Mouse (Mus musculus) regulatory T cell (primary cell): Measurements from ENCODE around the gene Pomp.

Source experiments
- in situ Hi-C: fragments of 300-600 bp; cut with MboI, MseI; formaldehyde crosslinking; loops from one replicate; pipeline ENCODE4 v1.15.1; 2025; ENCODE audit warnings: high pct_unique_total_duplicates

Gene Pomp

DNA sequence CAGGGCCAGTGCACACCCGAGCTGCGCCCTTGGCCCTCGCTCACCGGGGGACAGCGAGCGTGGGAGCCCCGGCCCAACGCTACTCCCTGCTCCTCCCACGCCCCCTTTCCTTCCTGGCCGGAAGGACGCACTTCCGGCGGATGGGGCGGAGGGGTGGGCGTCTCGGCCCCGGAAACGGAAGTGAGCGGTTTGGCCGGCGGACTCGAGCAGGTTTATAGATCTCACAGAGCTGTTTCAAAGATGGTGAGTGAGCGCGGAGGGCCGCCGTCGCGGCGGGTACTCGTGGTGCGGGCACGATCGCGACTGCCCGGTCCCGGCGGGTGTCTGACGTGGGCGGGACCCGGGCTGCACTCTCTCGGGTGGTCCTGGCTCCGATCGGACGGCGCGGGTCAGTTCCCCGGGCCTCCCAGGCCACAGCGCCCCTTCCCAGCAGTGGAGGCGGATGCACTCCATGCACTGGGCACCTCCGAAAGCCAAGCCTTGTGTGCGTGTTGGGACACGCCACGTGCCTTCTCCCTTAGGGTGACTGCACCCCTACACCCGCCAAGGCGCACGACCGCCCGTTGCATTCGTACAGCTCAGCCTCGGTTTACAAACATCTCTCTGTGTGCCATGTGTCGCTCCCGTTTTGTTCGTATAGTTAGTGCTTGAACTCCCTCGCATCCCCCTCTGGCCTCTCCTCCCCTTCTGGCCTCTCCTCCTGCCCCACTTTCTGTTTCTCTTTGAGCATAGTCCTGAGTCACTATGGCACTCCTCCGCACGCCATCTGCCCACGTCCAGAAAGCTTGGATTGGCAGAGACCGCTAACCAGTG, at the start of gene Pomp:
Gene Pomp (plus strand): TSS at position 13 of the 813 bp plus-strand sequence.
- in situ Hi-C loops, result loop anchor here (10.0 to 25.0 kb wide), 3 partner anchors 506 to 1648 kb away; partner anchors contain the start of genes Rnf6 and Usp12

- in situ Hi-C loops, result no loop called here
These were observed 47.8 kb upstream of the Pomp start for GRCm38 (mm10) chr5:147812255-147813040.

DNA sequence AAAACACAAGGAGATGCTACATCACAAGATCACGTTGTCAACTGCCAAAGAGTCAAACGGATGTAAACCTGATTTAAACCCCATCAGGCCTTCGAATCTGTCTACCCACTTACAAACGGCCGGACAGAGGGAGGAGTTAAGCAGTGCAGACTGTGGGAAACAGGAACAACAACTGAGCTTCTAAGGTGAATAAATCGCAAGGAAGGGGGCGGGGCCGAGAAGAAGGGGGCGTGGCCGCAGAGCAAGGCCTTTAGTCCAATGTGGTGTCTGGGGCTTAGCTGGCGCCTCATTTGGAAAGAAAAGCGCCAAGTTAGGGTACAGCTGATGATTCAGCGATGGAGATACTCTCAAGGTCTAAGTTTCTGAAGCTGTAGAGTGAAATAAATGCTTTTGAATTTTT, 45.3 kb upstream of the Pomp start:
- in situ Hi-C loops, result no loop called here

- in situ Hi-C loops, result no loop called here
These were observed 44.7 kb upstream of the Pomp start for GRCm38 (mm10) chr5:147815592-147815991.

DNA sequence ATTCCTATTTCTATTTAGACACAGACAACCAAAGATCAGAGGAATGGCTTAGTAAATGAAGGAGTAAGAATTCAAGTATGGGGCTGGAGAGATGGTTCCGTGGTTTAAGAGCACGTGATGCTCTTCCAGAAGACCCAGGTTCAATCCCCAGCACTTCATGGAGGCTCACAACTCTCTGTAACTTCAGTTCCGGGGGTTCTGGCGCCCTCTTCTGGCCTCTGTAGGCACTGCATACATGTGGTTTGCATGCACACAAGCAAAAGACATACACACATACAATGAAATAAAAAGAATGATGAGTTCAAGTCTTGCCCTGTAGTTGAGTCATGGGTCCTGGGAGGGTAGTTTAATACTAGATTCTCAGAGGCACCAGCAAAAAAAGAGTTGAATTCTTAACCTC, 43.8 kb upstream of the Pomp start:
- in situ Hi-C loops, result no loop called here

DNA sequence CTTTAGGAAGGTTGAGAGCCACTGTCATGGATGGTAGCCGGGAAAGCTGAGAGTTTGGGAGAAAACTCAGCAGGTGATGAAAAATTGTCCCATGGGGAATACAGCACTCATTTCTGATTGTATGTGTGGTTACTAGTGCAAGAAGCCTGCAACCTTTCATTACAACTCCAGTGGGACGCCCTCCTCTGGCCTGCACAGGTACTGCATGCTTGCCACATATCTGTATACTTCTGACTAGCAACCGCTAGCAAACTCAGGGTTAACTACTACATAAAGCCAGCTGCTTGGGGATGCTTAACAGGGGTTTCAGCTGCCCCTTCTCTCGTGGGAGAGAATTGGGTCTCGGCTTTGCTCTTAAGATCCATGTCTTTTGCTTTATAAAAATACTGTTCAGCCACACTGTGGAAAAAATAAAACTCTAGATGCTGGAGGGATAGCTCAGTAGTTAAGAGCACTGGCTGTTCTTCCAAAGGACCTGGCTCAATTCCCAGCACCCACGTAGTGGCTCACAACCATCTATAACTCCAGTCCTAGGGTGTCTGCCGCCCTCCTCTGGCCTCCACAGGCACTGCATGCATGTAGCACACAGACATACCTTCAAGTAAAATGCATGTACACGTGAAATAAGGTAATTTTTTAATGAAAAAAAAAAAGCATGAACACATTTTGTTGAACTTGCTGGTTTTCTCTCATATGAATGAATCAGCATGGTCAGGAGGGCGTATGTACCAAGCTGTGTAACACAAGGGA, 42.3 kb upstream of the Pomp start:
- in situ Hi-C loops, result no loop called here

- in situ Hi-C loops, result no loop called here
These were observed 41.4 kb upstream of the Pomp start for GRCm38 (mm10) chr5:147818866-147819265.

DNA sequence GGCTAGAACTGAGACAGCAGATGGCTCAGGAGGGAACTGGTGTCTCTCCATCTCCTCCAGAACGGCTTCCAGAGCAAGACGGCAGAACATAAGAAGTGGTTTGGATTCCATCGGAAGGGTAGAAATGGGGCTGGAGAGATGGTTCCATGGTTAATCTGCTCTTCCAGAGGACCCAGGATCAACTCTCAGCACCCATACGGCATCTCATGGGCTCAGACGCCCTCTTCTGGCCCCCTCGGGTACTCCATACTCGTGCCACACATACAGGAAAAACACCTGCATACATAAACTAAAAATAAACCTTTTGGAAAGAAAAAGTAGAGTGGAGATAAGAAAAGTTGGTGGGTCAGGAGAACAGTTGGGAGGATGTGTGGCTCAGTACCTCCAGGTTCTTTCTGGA, 40.4 kb upstream of the Pomp start:
- in situ Hi-C loops, result no loop called here

DNA sequence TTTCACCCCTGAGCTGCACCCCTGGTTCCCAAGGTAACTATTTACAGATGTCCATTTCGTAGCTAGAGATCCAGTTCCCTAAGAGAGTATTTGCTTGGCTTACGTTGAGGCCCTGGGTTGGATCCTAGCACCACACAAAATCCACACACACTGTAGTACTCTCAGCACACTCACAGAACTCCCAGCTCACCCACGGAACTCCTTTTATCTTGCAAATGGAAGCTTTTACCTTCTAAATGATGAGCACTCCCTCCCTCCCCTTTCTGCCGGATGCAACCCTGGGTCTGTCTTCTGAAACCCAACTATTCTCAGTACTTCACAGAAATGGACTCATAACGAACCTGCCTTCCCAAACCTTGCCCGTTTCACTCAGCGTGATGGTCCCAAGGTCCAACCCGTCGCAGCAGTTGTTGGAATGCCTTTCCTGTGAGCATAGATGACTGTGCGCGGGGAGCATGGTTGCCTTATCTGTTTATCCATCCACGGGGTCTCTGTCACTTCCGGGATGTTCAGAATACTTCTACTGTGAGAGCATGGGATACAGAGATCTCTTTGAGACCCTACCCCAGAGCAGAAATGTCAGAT, 36.1 kb upstream of the Pomp start:
- in situ Hi-C loops, result no loop called here

GRCm38 (mm10) chr5:147825375-147825969, 34.8 kb upstream of the Pomp start:
- in situ Hi-C loops, result no loop called here

GRCm38 (mm10) chr5:147826091-147826490, 34.2 kb upstream of the Pomp start:
- in situ Hi-C loops, result no loop called here

GRCm38 (mm10) chr5:147826546-147826945, 33.7 kb upstream of the Pomp start:
- in situ Hi-C loops, result no loop called here

DNA sequence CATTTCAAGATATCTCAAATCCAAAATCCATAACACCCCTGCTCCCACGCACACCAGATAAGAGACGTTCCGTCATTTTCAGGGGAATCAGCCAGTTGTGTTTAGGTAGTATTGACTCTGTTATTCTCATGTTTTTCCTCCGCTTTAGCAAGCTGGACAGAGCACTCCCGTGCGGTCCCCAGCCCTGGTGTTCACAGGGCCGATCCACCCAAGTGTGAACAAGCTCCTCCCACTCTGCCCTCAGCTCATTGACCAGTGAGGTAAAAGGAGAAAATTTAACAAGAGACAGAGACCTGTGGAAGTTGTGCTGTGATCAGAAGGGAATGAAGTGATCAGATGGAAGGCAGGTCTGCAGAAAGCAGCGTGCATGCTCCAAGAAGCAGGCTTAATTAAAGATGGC, 31.4 kb upstream of the Pomp start:
- in situ Hi-C loops, result no loop called here

- in situ Hi-C loops, result no loop called here
These were observed 27.4 kb upstream of the Pomp start for GRCm38 (mm10) chr5:147832842-147833241.

DNA sequence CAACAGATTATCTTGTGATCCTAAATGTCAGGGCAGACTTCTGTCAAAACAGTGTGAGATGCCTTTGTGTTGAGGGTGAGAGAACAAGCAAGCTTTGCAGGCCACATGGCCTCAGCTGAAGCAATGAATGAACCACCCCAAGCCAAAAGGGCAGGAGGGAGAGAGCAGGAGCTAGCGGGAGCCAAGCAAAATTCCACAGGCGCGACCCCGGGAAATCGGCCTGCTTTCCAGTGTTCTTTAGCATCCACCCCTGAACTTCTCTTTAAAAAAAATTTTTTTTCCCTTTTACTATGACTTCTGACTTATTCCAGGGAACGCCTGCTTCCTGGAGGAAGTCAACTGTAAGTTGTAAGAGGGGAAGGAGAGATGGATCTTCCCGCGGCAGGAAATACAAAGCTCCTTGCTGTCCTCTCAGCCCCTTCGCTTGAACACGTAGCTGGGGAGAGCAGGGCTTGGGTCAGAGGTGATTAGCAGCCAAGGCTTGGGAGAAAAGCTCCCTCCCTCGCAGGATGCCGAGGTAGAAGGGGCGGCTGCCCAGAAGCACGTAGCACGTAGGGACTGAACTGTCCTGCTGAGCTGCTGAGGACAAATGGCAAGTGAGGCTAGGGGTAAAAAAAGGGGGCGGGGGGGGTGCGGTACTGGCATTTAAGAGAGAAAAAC, 25.3 kb upstream of the Pomp start:
- in situ Hi-C loops, result no loop called here

- in situ Hi-C loops, result no loop called here
These were observed 20.8 kb upstream of the Pomp start for GRCm38 (mm10) chr5:147839418-147839817.

- in situ Hi-C loops, result loop anchor here (10.0 kb wide), 1 partner anchor 269 kb away; no protein-coding TSS in a partner anchor
These were observed 16.9 kb upstream of the Pomp start for GRCm38 (mm10) chr5:147843340-147843739.

DNA sequence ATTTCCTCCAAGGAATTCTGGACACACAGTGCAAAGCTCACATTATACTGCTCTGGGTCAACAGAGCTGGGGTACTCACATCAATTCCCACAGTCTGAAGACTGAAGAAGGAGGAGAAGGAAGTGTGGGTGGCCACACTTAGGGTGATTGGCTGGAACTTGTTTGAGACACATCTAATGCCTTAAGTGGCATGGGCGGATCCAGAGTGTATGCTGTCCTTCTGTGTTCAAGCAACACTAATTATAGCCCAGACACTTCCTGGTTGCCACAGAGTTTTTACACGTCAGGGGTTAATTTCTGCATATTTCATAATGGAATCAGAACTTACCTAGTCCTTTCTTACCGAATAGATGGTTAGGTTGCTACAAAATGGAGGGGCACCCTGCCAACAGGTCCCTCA, 14.9 kb upstream of the Pomp start:
- in situ Hi-C loops, result loop anchor here (10.0 kb wide), 1 partner anchor 271 kb away; no protein-coding TSS in a partner anchor

DNA sequence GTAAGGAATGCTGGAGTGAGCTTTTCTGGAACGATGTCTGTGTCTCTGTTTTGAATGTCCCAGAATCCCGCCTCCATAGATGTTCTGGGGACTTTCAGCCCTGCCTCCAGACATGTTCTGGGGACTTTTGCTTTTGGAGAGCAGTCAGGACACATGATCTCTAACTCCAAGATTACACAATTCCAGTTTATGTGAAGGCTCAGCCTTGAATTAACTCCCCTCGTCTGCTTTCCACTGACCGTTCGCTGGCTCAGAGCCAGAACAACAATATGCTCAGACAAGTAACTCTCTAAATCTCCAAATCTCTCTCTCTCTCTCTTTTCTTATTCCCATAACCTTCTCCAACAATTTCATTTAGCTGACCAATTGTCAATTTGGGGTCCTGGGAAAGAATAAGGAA, 12.9 kb upstream of the Pomp start:
- in situ Hi-C loops, result loop anchor here (10.0 kb wide), 1 partner anchor 273 kb away; no protein-coding TSS in a partner anchor

DNA sequence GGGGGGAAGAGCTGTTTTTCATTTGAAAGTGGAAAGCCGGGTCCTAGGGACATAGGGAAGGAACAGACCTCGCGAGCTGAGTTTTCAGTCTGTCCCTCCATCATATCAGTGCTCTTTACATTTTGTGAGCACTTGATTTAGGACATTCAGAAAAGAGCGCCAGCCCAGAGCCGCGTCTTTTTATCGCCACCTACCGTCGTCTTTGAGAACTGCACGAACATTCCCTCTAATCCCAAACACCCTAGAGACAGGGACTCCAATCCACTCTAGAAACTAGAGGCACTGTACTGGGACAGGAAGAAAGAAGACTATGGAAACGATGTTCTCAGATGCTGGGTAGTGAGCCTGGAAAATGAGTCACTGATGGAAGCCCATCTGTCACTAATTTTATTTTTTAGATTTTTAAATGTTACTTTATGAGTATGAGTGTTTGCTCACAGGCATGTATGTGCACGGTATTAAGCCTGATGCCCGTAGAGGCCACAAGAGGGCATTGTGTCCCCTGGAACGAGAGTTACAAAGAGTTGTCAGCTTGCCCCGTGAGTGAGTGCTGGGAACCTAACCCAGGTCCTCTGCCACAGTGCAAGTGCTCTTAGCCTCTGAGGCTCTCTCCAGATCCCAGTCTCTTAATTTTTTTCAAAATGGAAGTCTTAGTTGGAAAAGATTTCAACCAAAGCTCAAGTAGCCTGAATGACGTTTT, 11.9 kb upstream of the Pomp start:
- in situ Hi-C loops, result loop anchor here (10.0 kb wide), 1 partner anchor 274 kb away; no protein-coding TSS in a partner anchor
